Mouse (Mus musculus): Measurements from ENCODE around the gene Alkbh4. TPM values are rescaled to one million over a fixed set of nuclear protein-coding genes. Genes with fewer than 3 reads are reported as not detected.
A peak's percentile ranks its signal among the peaks of the same experiment; 100 is the strongest.

Alkbh4 gene
- polyA plus RNA-seq, 1 experiment, result 19.6 TPM

- Histone ChIP-seq H3K36me3 (ENCODE audit: control insufficient read depth, insufficient read depth, low read length) (peaks cover 16% of the 10 kb centered on the region), H3K4me1 (ENCODE audit: control insufficient read depth, insufficient read depth, insufficient read length) (no peaks in the 10 kb centered on the region), H3K27me3 (ENCODE audit: control insufficient read depth, insufficient read depth, low read length) (no peaks in the 10 kb centered on the region), H3K4me3 (ENCODE audit: extremely low read depth, insufficient read depth, insufficient read length) (no peak overlapping the region), H3K27ac (ENCODE audit: insufficient read depth, low read length) (no peak overlapping the region)
- TF ChIP-seq CTCF (IDR thresholded peaks at IDR 0.05; ENCODE audit: extremely low read depth, insufficient read depth, insufficient read length, insufficient replicate concordance) (no peak), POLR2A (IDR thresholded peaks at IDR 0.05; ENCODE audit: low read depth, low read length) (no peak)
- DNase-seq (ENCODE audit: low read depth in 1 of 2, low spot score in 2 of 2), result no peak
- WGBS, result 84% methylated on average over 5 of the region's 5 CpGs
Measured at GRCm38 (mm10) chr5:136179594-136179993, 43.6 kb downstream of the Alkbh4 start.

- no peak overlapping the region for H3K27ac ChIP-seq (ENCODE audit: insufficient read depth, low read length)
- no peaks in the 10 kb centered on the region for H3K4me1 ChIP-seq (ENCODE audit: control insufficient read depth, insufficient read depth, insufficient read length)
- 88% methylated on average over 6 of the region's 6 CpGs for WGBS
- H3K4me3 ChIP-seq (ENCODE audit: extremely low read depth, insufficient read depth, insufficient read length), result no peak overlapping the region
- no peaks in the 10 kb centered on the region for H3K27me3 ChIP-seq (ENCODE audit: control insufficient read depth, insufficient read depth, low read length)
- H3K36me3 ChIP-seq (ENCODE audit: control insufficient read depth, insufficient read depth, low read length), result peaks cover 16% of the 10 kb centered on the region
- TF ChIP-seq CTCF (IDR thresholded peaks at IDR 0.05; ENCODE audit: extremely low read depth, insufficient read depth, insufficient read length, insufficient replicate concordance) (no peak), POLR2A (IDR thresholded peaks at IDR 0.05; ENCODE audit: low read depth, low read length) (no peak)
- DNase-seq (ENCODE audit: low read depth in 1 of 2, low spot score in 2 of 2), result no peak
Measured at GRCm38 (mm10) chr5:136181197-136181596, 45.3 kb downstream of the Alkbh4 start.

- H3K4me3 ChIP-seq (ENCODE audit: extremely low read depth, insufficient read depth, insufficient read length), result no peak overlapping the region
- H3K27me3 ChIP-seq (ENCODE audit: control insufficient read depth, insufficient read depth, low read length), result no peaks in the 10 kb centered on the region
- peaks cover 16% of the 10 kb centered on the region for H3K36me3 ChIP-seq (ENCODE audit: control insufficient read depth, insufficient read depth, low read length)
- TF ChIP-seq CTCF (IDR thresholded peaks at IDR 0.05; ENCODE audit: extremely low read depth, insufficient read depth, insufficient read length, insufficient replicate concordance) (no peak), POLR2A (IDR thresholded peaks at IDR 0.05; ENCODE audit: low read depth, low read length) (no peak)
- no peak for DNase-seq (ENCODE audit: low read depth in 1 of 2, low spot score in 2 of 2)
- H3K27ac ChIP-seq (ENCODE audit: insufficient read depth, low read length), result no peak overlapping the region
- 89% methylated on average over 6 of the region's 6 CpGs for WGBS
- no peaks in the 10 kb centered on the region for H3K4me1 ChIP-seq (ENCODE audit: control insufficient read depth, insufficient read depth, insufficient read length)
Measured at GRCm38 (mm10) chr5:136182049-136182448, 46.1 kb downstream of the Alkbh4 start.

GRCm38 (mm10) chr5:136182830-136183229, 46.9 kb downstream of the Alkbh4 start:
- DNase-seq (ENCODE audit: low read depth in 1 of 2, low spot score in 2 of 2), result no peak
- Histone ChIP-seq H3K4me1 (ENCODE audit: control insufficient read depth, insufficient read depth, insufficient read length) (no peaks in the 10 kb centered on the region), H3K36me3 (ENCODE audit: control insufficient read depth, insufficient read depth, low read length) (peaks cover 18% of the 10 kb centered on the region), H3K4me3 (ENCODE audit: extremely low read depth, insufficient read depth, insufficient read length) (no peak overlapping the region), H3K27ac (ENCODE audit: insufficient read depth, low read length) (no peak overlapping the region), H3K27me3 (ENCODE audit: control insufficient read depth, insufficient read depth, low read length) (no peaks in the 10 kb centered on the region)
- TF ChIP-seq POLR2A (IDR thresholded peaks at IDR 0.05; ENCODE audit: low read depth, low read length) (no peak), CTCF (IDR thresholded peaks at IDR 0.05; ENCODE audit: extremely low read depth, insufficient read depth, insufficient read length, insufficient replicate concordance) (no peak)
- WGBS, result 75% methylated on average over 4 of the region's 4 CpGs

GRCm38 (mm10) chr5:136183766-136184165, 47.8 kb downstream of the Alkbh4 start:
- DNase-seq (ENCODE audit: low read depth in 1 of 2, low spot score in 2 of 2), result no peak
- no peak for TF ChIP-seq POLR2A (IDR thresholded peaks at IDR 0.05; ENCODE audit: low read depth, low read length)
- no peak for TF ChIP-seq CTCF (IDR thresholded peaks at IDR 0.05; ENCODE audit: extremely low read depth, insufficient read depth, insufficient read length, insufficient replicate concordance)
- Histone ChIP-seq H3K27ac (ENCODE audit: insufficient read depth, low read length) (no peak overlapping the region), H3K4me3 (ENCODE audit: extremely low read depth, insufficient read depth, insufficient read length) (no peak overlapping the region), H3K27me3 (ENCODE audit: control insufficient read depth, insufficient read depth, low read length) (no peaks in the 10 kb centered on the region), H3K36me3 (ENCODE audit: control insufficient read depth, insufficient read depth, low read length) (peaks cover 19% of the 10 kb centered on the region), H3K4me1 (ENCODE audit: control insufficient read depth, insufficient read depth, insufficient read length) (no peaks in the 10 kb centered on the region)
- 87% methylated on average over 7 of the region's 7 CpGs for WGBS

- peak; percentile 50 to 73 for DNase-seq (ENCODE audit: low read depth in 1 of 2, low spot score in 2 of 2)
- no peaks in the 10 kb centered on the region for H3K4me1 ChIP-seq (ENCODE audit: control insufficient read depth, insufficient read depth, insufficient read length)
- peaks cover 11% of the 10 kb centered on the region for H3K36me3 ChIP-seq (ENCODE audit: control insufficient read depth, insufficient read depth, low read length)
- H3K27me3 ChIP-seq (ENCODE audit: control insufficient read depth, insufficient read depth, low read length), result no peaks in the 10 kb centered on the region
- no peak overlapping the region for H3K27ac ChIP-seq (ENCODE audit: insufficient read depth, low read length)
- 22% methylated on average over 4 of the region's 4 CpGs for WGBS
- H3K4me3 ChIP-seq (ENCODE audit: extremely low read depth, insufficient read depth, insufficient read length), result no peak overlapping the region
- TF ChIP-seq CTCF (IDR thresholded peaks at IDR 0.05; ENCODE audit: extremely low read depth, insufficient read depth, insufficient read length, insufficient replicate concordance), result peak; percentile 94; the same call in 1 of the 2 replicates
- no peak for TF ChIP-seq POLR2A (IDR thresholded peaks at IDR 0.05; ENCODE audit: low read depth, low read length)
Measured at GRCm38 (mm10) chr5:136186723-136187122, 50.8 kb downstream of the Alkbh4 start.

Other genes starting within 250 kb of the Alkbh4 start
- gene Hspb1, start 248.2 kb upstream of the Alkbh4 start, polyA plus RNA-seq (2012; rRNA removed), result 34.0 and 70.5 TPM in 2 replicates
- gene Ywhag, start 201.5 kb upstream of the Alkbh4 start, polyA plus RNA-seq (2012; rRNA removed), result 40.9 and 50.0 TPM in 2 replicates
- 2.0 and 2.4 TPM in 2 replicates for gene Ssc4d, start 161.6 kb upstream of the Alkbh4 start, polyA plus RNA-seq (2012; rRNA removed)
- not detected in 2 replicates for gene Zp3, start 156.0 kb upstream of the Alkbh4 start, polyA plus RNA-seq (2012; rRNA removed)
- gene Dtx2, start 141.3 kb upstream of the Alkbh4 start, polyA plus RNA-seq (2012; rRNA removed), result 25.6 and 32.8 TPM in 2 replicates
- 3.9 and 6.9 TPM in 2 replicates for gene Upk3b, start 97.7 kb upstream of the Alkbh4 start, polyA plus RNA-seq (2012; rRNA removed)
- gene Upk3bl, start 81.7 kb upstream of the Alkbh4 start, polyA plus RNA-seq (2012; rRNA removed), result not detected in 2 replicates
- gene Rasa4, start 52.2 kb upstream of the Alkbh4 start, polyA plus RNA-seq (2012; rRNA removed), result 38.1 and 43.0 TPM in 2 replicates
- gene Polr2j, start 19.5 kb upstream of the Alkbh4 start, polyA plus RNA-seq (2012; rRNA removed), result 32.3 and 38.1 TPM in 2 replicates
- gene Lrwd1, start 72 bp upstream of the Alkbh4 start, polyA plus RNA-seq (2012; rRNA removed), result 39.5 and 46.4 TPM in 2 replicates
- 113 and 167 TPM in 2 replicates for gene Orai2, start 34.6 kb downstream of the Alkbh4 start, polyA plus RNA-seq (2012; rRNA removed)
- gene Prkrip1, start 62.8 kb downstream of the Alkbh4 start, polyA plus RNA-seq (2012; rRNA removed), result 7.3 and 8.8 TPM in 2 replicates
- 18.8 and 30.3 TPM in 2 replicates for gene Sh2b2, start 110.4 kb downstream of the Alkbh4 start, polyA plus RNA-seq (2012; rRNA removed)

All from spleen, adult 2 months (tissue).